Mouse (Mus musculus) T-helper 17 cell (primary cell): ENCODE data around the gene Rgma.

Experiments
- in situ Hi-C, 2 experiments: fragments of 300-600 bp; cut with MboI, MseI; formaldehyde crosslinking; loops; 1 replicate in 1 of 2; 2 replicates in 1 of 2; pipeline ENCODE4 v1.15.1; 2025; ENCODE audit warnings: high pct_unique_total_duplicates in 2 of 2

The Rgma gene

GRCm38 (mm10) chr7:73371587-73372321 lies 3.6 kb upstream of the Rgma start:
- in situ Hi-C loops = loop anchor here in 1 of 2 experiments (5.0 kb wide), 1 partner anchor 979 kb away; no protein-coding TSS in a partner anchor

GRCm38 (mm10) chr7:73372352-73372970 lies 2.8 kb upstream of the Rgma start:
- in situ Hi-C loops = loop anchor here in 1 of 2 experiments (5.0 kb wide), 1 partner anchor 980 kb away; no protein-coding TSS in a partner anchor

- in situ Hi-C loops = loop anchor here (5.0 to 25.0 kb wide), 2 partner anchors 982 to 1162 kb away; no protein-coding TSS in a partner anchor
Measured at GRCm38 (mm10) chr7:73374727-73375126, 582 bp upstream of the Rgma start.

GRCm38 (mm10) chr7:73376101-73377001 lies 1.0 kb downstream of the Rgma start:
- in situ Hi-C loops = loop anchor here in 1 of 2 experiments (25.0 kb wide), 1 partner anchor 1164 kb away; no protein-coding TSS in a partner anchor

GRCm38 (mm10) chr7:73377307-73377706 lies 2.0 kb downstream of the Rgma start:
- in situ Hi-C loops = loop anchor here in 1 of 2 experiments (25.0 kb wide), 1 partner anchor 1165 kb away; no protein-coding TSS in a partner anchor

GRCm38 (mm10) chr7:73378034-73378433 lies 2.7 kb downstream of the Rgma start:
- in situ Hi-C loops = loop anchor here in 1 of 2 experiments (25.0 kb wide), 1 partner anchor 1166 kb away; no protein-coding TSS in a partner anchor

GRCm38 (mm10) chr7:73382843-73383242 lies 7.5 kb downstream of the Rgma start:
- in situ Hi-C loops = loop anchor here in 1 of 2 experiments (25.0 kb wide), 1 partner anchor 1171 kb away; no protein-coding TSS in a partner anchor

- in situ Hi-C loops = loop anchor here in 1 of 2 experiments (25.0 kb wide), 1 partner anchor 1177 kb away; no protein-coding TSS in a partner anchor
Measured at GRCm38 (mm10) chr7:73388866-73389265, 13.6 kb downstream of the Rgma start.

- in situ Hi-C loops = loop anchor here in 1 of 2 experiments (25.0 kb wide), 1 partner anchor 1177 kb away; no protein-coding TSS in a partner anchor
Measured at GRCm38 (mm10) chr7:73389419-73389818, 14.1 kb downstream of the Rgma start.

GRCm38 (mm10) chr7:73389871-73390294 lies 14.6 kb downstream of the Rgma start:
- in situ Hi-C loops = loop anchor here in 1 of 2 experiments (10.0 to 25.0 kb wide), 2 partner anchors 995 to 1178 kb away; no protein-coding TSS in a partner anchor

- in situ Hi-C loops = loop anchor here in 1 of 2 experiments (10.0 to 25.0 kb wide), 2 partner anchors 996 to 1178 kb away; no protein-coding TSS in a partner anchor
Measured at GRCm38 (mm10) chr7:73390426-73391001, 15.2 kb downstream of the Rgma start.

- in situ Hi-C loops = loop anchor here in 1 of 2 experiments (10.0 to 25.0 kb wide), 2 partner anchors 996 to 1179 kb away; no protein-coding TSS in a partner anchor
Measured at GRCm38 (mm10) chr7:73391002-73391517, 15.8 kb downstream of the Rgma start.

- in situ Hi-C loops = loop anchor here in 1 of 2 experiments (10.0 to 25.0 kb wide), 2 partner anchors 997 to 1179 kb away; no protein-coding TSS in a partner anchor
Measured at GRCm38 (mm10) chr7:73391518-73392321, 16.4 kb downstream of the Rgma start.

GRCm38 (mm10) chr7:73392359-73392758 lies 17.1 kb downstream of the Rgma start:
- in situ Hi-C loops = loop anchor here in 1 of 2 experiments (10.0 to 25.0 kb wide), 2 partner anchors 998 to 1180 kb away; no protein-coding TSS in a partner anchor

- in situ Hi-C loops = loop anchor here in 1 of 2 experiments (10.0 to 25.0 kb wide), 2 partner anchors 999 to 1181 kb away; no protein-coding TSS in a partner anchor
Measured at GRCm38 (mm10) chr7:73393307-73394012, 18.2 kb downstream of the Rgma start.

GRCm38 (mm10) chr7:73394013-73394409 lies 18.7 kb downstream of the Rgma start:
- in situ Hi-C loops = loop anchor here in 1 of 2 experiments (10.0 to 25.0 kb wide), 2 partner anchors 999 to 1182 kb away; no protein-coding TSS in a partner anchor

- in situ Hi-C loops = loop anchor here in 1 of 2 experiments (10.0 to 25.0 kb wide), 2 partner anchors 1004 to 1186 kb away; no protein-coding TSS in a partner anchor
Measured at GRCm38 (mm10) chr7:73398319-73398718, 23.0 kb downstream of the Rgma start.
